Mouse (Mus musculus): ENCODE measurements around the gene Ltbp2. TPM values are rescaled to one million over a fixed set of nuclear protein-coding genes. Genes with fewer than 3 reads are reported as not detected.

Ltbp2 gene
- polyA plus RNA-seq, 1 experiment from 2014 or later = 0.83 TPM

DNA sequence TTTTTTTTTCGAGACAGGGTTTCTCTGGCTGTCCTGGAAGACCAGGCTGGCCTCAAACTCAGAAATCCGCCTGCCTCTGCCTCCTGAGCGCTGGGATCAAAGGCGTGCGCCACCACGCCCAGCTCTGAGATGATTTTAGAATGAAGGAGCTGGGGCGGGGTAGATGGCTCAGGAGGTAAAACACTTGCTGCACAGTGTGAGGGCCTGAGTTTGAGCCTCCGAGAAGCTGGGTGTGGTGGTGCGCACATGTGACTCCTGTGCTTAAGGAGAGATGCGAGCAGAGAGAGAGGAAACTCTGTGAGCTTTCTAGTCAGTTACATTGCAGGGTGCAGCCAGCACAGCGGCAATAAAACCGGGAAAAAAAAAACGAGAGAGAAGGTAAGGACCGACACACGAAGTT lies 110.8 kb downstream of the Ltbp2 start:
- no peaks in the 10 kb centered on the region for H3K27me3 ChIP-seq (replicated peaks; ENCODE audit: control insufficient read depth, insufficient read depth, low read length)
- H3K9ac ChIP-seq (ENCODE audit: low read depth, low read length) = no peak overlapping the region
- H3K4me3 ChIP-seq (ENCODE audit: low read length) = no peak overlapping the region
- H3K9me3 ChIP-seq (ENCODE audit: control insufficient read depth, low read length) = no peaks in the 10 kb centered on the region
- peaks cover 6% of the 10 kb centered on the region for H3K36me3 ChIP-seq (ENCODE audit: control insufficient read depth, insufficient read depth, low read length)
- ATAC-seq = 0 out of 2 replicates have a peak, but pooled peaks have one; percentile 29
- 85% methylated on average over 15 of the region's 15 CpGs for WGBS
- H3K4me2 ChIP-seq (ENCODE audit: low read depth, low read length) = no peak overlapping the region
- H3K4me1 ChIP-seq (ENCODE audit: control insufficient read depth, insufficient read depth, low read length) = peaks cover 13% of the 10 kb centered on the region
- no peak overlapping the region for H3K27ac ChIP-seq (ENCODE audit: low read length)

DNA sequence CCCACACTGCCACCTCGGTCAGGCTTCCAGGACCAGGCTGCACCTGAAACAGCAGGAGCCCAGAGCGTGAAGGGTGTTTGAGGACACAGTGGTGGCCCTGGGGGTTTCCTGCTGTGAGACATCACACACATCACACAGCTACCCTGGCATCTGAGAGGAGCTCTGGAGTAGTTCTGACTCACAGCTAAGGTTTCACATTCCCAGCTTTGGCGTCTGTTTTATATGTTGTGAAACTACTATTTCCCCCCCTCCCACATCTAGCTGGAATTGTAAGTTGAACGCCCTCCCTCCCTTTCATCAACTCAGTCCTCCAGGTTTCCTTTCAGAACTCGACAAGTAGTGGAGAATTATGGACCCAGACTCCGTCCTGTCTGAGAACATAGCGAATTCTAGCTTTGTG lies 111.6 kb downstream of the Ltbp2 start:
- Histone ChIP-seq H3K4me3 (ENCODE audit: low read length) (no peak overlapping the region), H3K4me2 (ENCODE audit: low read depth, low read length) (no peak overlapping the region), H3K9ac (ENCODE audit: low read depth, low read length) (no peak overlapping the region), H3K36me3 (ENCODE audit: control insufficient read depth, insufficient read depth, low read length) (peaks cover 6% of the 10 kb centered on the region), H3K27ac (ENCODE audit: low read length) (no peak overlapping the region), H3K4me1 (ENCODE audit: control insufficient read depth, insufficient read depth, low read length) (peaks cover 12% of the 10 kb centered on the region), H3K9me3 (ENCODE audit: control insufficient read depth, low read length) (no peaks in the 10 kb centered on the region), H3K27me3 (replicated peaks; ENCODE audit: control insufficient read depth, insufficient read depth, low read length) (no peaks in the 10 kb centered on the region)
- ATAC-seq = no peak
- 88% methylated on average over 7 of the region's 7 CpGs for WGBS

DNA sequence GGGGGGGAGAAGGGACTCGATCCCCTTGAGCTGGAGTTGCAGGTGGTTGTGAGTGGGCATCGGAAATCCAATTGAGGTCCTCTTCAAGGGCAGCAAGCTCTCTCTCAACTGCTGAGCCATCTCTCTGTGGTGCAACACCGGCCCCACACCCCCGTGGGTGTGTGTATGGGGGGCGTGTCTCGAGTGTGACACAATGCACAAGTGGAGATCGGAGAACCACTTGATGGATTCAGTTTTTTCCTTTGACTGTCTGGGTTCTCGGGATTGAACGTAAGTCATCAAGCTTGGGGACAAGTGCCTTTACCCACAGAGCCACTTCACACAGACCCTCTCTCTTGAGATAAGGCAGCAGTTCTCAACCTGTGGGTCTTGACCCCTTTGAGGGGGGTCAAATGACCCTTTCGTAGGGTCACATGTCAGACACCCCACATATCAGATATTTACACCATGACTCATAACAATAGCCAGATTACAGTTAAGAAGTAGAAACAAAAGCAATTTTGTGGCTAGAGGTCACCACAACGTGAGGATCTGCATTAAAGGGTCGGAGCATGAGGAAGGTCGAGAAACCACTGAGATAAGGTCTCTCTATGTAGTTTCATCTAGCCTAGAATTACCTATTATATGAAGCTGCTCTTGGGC lies 112.6 kb downstream of the Ltbp2 start:
- Histone ChIP-seq H3K27me3 (replicated peaks; ENCODE audit: control insufficient read depth, insufficient read depth, low read length) (no peaks in the 10 kb centered on the region), H3K4me3 (ENCODE audit: low read length) (no peak overlapping the region), H3K4me1 (ENCODE audit: control insufficient read depth, insufficient read depth, low read length) (peaks cover 9% of the 10 kb centered on the region), H3K27ac (ENCODE audit: low read length) (no peak overlapping the region), H3K4me2 (ENCODE audit: low read depth, low read length) (no peak overlapping the region), H3K9ac (ENCODE audit: low read depth, low read length) (no peak overlapping the region), H3K36me3 (ENCODE audit: control insufficient read depth, insufficient read depth, low read length) (peaks cover 12% of the 10 kb centered on the region), H3K9me3 (ENCODE audit: control insufficient read depth, low read length) (no peaks in the 10 kb centered on the region)
- WGBS = 89% methylated on average over 13 of the region's 13 CpGs
- ATAC-seq = no peak

DNA sequence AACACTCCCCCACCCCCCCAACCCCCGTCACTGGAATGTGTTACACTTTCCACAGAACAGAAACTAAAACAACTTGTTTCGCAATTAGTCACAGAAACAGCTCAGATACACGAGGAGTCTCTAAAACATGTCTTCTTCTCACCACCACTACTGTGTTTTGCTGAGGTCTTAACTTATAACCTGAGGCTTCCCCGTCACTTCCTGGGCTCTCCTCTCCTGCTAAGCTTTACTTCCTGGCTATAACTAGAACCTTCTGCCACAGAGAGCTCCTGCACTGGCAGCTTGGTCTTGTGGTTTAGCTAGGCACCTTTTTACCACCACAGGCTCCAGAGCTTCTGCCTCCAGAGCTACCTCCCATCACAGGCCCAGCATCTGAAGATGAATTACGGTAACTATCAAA lies 113.8 kb downstream of the Ltbp2 start:
- H3K9ac ChIP-seq (ENCODE audit: low read depth, low read length) = no peak overlapping the region
- no peak for ATAC-seq
- no peak overlapping the region for H3K4me2 ChIP-seq (ENCODE audit: low read depth, low read length)
- H3K27me3 ChIP-seq (replicated peaks; ENCODE audit: control insufficient read depth, insufficient read depth, low read length) = no peaks in the 10 kb centered on the region
- H3K4me3 ChIP-seq (ENCODE audit: low read length) = no peak overlapping the region
- peaks cover 16% of the 10 kb centered on the region for H3K36me3 ChIP-seq (ENCODE audit: control insufficient read depth, insufficient read depth, low read length)
- H3K4me1 ChIP-seq (ENCODE audit: control insufficient read depth, insufficient read depth, low read length) = peaks cover 9% of the 10 kb centered on the region
- H3K9me3 ChIP-seq (ENCODE audit: control insufficient read depth, low read length) = no peaks in the 10 kb centered on the region
- WGBS = 81% methylated on average over 5 of the region's 5 CpGs
- no peak overlapping the region for H3K27ac ChIP-seq (ENCODE audit: low read length)

DNA sequence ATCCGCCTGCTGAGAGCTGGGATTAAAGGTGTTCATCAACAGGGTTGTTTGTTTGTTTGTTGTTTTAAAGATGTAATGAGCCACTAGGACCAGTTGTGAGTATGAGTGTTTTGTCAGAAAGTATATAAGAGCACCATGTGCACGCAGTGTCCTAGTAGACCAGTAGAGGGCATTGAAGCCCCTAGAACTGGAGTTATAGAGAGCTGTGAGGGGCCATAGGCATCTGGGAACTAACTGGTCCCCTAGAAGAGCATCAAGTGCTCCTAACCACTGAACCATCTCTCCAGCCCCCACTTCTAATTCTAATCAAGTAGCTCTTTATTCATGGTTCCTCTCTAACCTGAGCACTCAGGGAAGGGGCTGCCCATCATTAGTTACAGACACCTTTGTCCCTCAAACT lies 117.3 kb downstream of the Ltbp2 start:
- H3K27ac ChIP-seq (ENCODE audit: low read length) = no peak overlapping the region
- 82% methylated on average over 2 of the region's 2 CpGs for WGBS
- no peaks in the 10 kb centered on the region for H3K27me3 ChIP-seq (replicated peaks; ENCODE audit: control insufficient read depth, insufficient read depth, low read length)
- H3K36me3 ChIP-seq (ENCODE audit: control insufficient read depth, insufficient read depth, low read length) = peaks cover 10% of the 10 kb centered on the region; the same call in 1 of the 2 replicates
- no peak overlapping the region for H3K4me2 ChIP-seq (ENCODE audit: low read depth, low read length)
- no peak overlapping the region for H3K4me3 ChIP-seq (ENCODE audit: low read length)
- no peaks in the 10 kb centered on the region for H3K4me1 ChIP-seq (ENCODE audit: control insufficient read depth, insufficient read depth, low read length)
- no peaks in the 10 kb centered on the region for H3K9me3 ChIP-seq (ENCODE audit: control insufficient read depth, low read length)
- H3K9ac ChIP-seq (ENCODE audit: low read depth, low read length) = no peak overlapping the region
- ATAC-seq = no peak

DNA sequence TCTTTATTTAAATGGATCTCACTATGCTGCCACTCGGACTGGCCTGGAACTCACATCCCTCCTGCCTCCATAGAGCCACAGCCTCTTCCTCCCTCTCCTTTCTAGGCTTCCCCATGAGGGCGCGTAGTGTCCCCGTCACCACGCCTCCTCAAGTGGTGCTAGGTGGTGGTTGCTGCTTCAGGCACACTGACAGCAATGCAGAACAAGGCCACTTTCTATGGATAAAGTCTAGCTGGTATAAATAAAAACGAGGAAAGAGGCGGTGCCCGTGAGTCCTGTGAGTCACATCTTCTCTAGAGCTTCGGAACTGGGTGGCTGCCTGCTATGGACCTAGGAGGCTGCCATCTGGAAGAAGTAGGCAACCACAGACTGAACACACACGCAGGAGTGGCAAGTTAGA lies 120.3 kb downstream of the Ltbp2 start:
- no peak overlapping the region for H3K4me2 ChIP-seq (ENCODE audit: low read depth, low read length)
- H3K4me1 ChIP-seq (ENCODE audit: control insufficient read depth, insufficient read depth, low read length) = no peaks in the 10 kb centered on the region
- H3K9ac ChIP-seq (ENCODE audit: low read depth, low read length) = no peak overlapping the region
- H3K27ac ChIP-seq (ENCODE audit: low read length) = no peak overlapping the region
- 93% methylated on average over 10 of the region's 10 CpGs for WGBS
- H3K9me3 ChIP-seq (ENCODE audit: control insufficient read depth, low read length) = no peaks in the 10 kb centered on the region
- H3K27me3 ChIP-seq (replicated peaks; ENCODE audit: control insufficient read depth, insufficient read depth, low read length) = no peaks in the 10 kb centered on the region
- H3K36me3 ChIP-seq (ENCODE audit: control insufficient read depth, insufficient read depth, low read length) = peaks cover 10% of the 10 kb centered on the region; the same call in 1 of the 2 replicates
- H3K4me3 ChIP-seq (ENCODE audit: low read length) = no peak overlapping the region
- no peak for ATAC-seq

DNA sequence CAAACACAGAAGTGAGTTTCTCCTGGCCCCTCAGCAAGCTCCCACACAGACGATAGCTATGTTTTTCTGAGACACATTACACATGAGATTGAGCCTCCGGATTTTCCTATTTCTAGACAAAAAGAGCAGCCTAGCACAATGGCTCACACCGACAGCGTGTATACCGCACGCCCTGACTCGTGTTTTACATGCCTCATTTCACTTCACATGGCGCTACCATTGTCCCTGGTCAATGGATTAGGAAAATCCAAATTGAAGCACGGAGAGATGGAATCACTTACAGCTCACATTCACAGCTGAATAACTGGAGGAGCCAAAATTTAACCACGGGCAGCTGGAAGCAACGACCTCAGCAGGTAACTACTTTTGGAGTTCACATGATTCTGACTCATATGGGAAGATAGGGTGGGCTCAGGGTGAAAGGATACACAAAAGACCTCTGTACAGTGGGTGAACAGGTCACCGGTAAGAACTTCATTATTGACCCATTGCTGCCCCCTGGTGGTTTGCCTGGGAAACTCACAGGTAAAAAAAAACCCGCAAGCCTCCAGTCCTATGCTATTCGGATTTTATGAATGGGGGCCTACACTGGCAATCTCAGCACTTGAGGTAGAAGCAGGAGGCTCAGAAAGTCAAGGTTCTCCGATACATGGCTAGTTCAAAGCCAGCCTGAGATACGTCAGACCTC lies 121.2 kb downstream of the Ltbp2 start:
- H3K4me3 ChIP-seq (ENCODE audit: low read length) = no peak overlapping the region
- no peaks in the 10 kb centered on the region for H3K9me3 ChIP-seq (ENCODE audit: control insufficient read depth, low read length)
- no peak overlapping the region for H3K27ac ChIP-seq (ENCODE audit: low read length)
- no peaks in the 10 kb centered on the region for H3K27me3 ChIP-seq (replicated peaks; ENCODE audit: control insufficient read depth, insufficient read depth, low read length)
- WGBS = 64% methylated on average over 16 of the region's 16 CpGs
- H3K9ac ChIP-seq (ENCODE audit: low read depth, low read length) = no peak overlapping the region
- no peak for ATAC-seq
- peaks cover 10% of the 10 kb centered on the region; the same call in 1 of the 2 replicates for H3K36me3 ChIP-seq (ENCODE audit: control insufficient read depth, insufficient read depth, low read length)
- no peak overlapping the region for H3K4me2 ChIP-seq (ENCODE audit: low read depth, low read length)
- H3K4me1 ChIP-seq (ENCODE audit: control insufficient read depth, insufficient read depth, low read length) = no peaks in the 10 kb centered on the region

DNA sequence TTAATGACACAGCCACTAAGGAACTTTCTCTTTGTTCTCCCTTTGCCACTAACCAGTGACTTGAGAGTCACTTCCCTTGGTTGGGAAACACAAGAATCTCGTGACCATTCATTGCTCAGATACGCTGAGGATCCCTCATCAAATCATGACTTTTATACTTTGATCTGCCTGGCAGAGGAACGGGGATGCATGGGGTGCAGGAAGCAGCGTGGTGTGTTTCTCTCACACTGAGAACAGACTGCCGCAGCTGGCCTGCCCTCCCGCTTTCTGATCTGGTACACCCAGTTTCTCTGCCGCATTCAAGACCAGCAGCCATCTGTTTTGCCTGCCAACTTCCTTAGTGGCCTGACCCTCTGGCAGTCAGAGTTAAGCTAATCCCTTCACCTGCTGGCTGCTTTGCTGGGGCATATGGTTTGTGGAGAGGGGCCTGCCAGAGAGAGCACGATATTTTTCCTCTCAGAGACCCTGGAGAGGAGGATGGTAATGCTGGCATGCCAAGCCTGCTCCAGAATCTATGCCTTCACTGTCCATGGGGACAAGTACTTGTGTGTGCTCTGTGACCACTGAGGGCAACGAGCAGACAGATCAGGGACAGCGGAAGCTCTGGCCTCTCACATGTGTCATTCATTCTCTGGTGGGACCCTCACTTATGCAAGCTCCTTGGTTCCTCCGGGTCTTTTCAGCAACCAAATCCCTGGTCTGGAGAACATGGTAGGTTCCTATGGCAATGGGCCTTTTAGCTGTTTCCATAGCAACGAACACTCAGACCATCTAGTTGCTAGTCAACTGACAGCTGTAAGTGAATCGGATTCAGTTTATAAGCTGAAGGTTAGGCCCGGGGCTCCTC lies 124.0 kb downstream of the Ltbp2 start:
- Histone ChIP-seq H3K27me3 (replicated peaks; ENCODE audit: control insufficient read depth, insufficient read depth, low read length) (no peaks in the 10 kb centered on the region), H3K4me2 (ENCODE audit: low read depth, low read length) (no peak overlapping the region), H3K27ac (ENCODE audit: low read length) (no peak overlapping the region), H3K4me1 (ENCODE audit: control insufficient read depth, insufficient read depth, low read length) (no peaks in the 10 kb centered on the region), H3K36me3 (ENCODE audit: control insufficient read depth, insufficient read depth, low read length) (no peaks in the 10 kb centered on the region), H3K4me3 (ENCODE audit: low read length) (no peak overlapping the region), H3K9ac (ENCODE audit: low read depth, low read length) (no peak overlapping the region), H3K9me3 (ENCODE audit: control insufficient read depth, low read length) (no peaks in the 10 kb centered on the region)
- 49% methylated on average over 14 of the region's 14 CpGs for WGBS
- ATAC-seq = no peak

DNA sequence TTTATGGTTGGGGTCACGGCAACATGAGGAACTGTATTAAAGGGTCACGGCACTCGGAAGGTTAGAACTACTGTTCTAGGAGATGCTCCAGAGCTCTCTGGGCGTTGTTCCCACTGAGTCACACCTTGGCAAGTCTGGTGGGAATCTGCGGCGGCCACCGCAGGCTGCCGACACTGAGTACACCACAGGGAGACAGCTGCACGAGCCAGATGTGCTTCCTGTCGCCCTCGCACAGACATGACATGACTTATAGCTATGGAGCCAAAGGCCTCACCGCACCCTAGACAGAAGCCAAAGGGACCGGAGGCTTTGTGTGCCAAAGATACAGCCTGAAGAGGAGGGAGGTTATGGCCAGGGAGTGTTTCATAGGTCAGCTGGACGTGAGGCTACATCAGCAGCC lies 125.7 kb downstream of the Ltbp2 start:
- H3K9ac ChIP-seq (ENCODE audit: low read depth, low read length) = no peak overlapping the region
- 57% methylated on average over 14 of the region's 14 CpGs for WGBS

More for the DNA sequence above, 125.7 kb downstream of the Ltbp2 start:
- H3K27me3 ChIP-seq (replicated peaks; ENCODE audit: control insufficient read depth, insufficient read depth, low read length) = 0 out of 2 replicates have a peak, but pooled peaks cover 5% of the 10 kb centered on the region
- no peak for ATAC-seq
- no peaks in the 10 kb centered on the region for H3K9me3 ChIP-seq (ENCODE audit: control insufficient read depth, low read length)
- H3K4me2 ChIP-seq (ENCODE audit: low read depth, low read length) = no peak overlapping the region
- 0 out of 2 replicates have a peak, but pooled peaks cover 4% of the 10 kb centered on the region for H3K4me1 ChIP-seq (ENCODE audit: control insufficient read depth, insufficient read depth, low read length)
- H3K27ac ChIP-seq (ENCODE audit: low read length) = no peak overlapping the region
- H3K4me3 ChIP-seq (ENCODE audit: low read length) = no peak overlapping the region
- no peaks in the 10 kb centered on the region for H3K36me3 ChIP-seq (ENCODE audit: control insufficient read depth, insufficient read depth, low read length)
